In genomic region chr7:25483133-25483735, GRCm38 (mm10) we compare ENCODE assay signal across 18 mouse cellular contexts. TPM values are rescaled to one million over a fixed set of nuclear protein-coding genes. Genes with fewer than 3 reads are reported as not detected.
"Had no signal": no experiment of that assay in that cellular context is flagged by ENCODE, and none has a peak within 500 bp of the region (broad histone marks: within the 10 kb centered on the region; RNA-seq: fewer than 3 reads in every experiment).

No protein-coding gene starts in this region.

- H3K36me3 ChIP-seq: liver, embryonic 13.5 days; midbrain, embryonic 13.5 days; stomach, embryonic 15.5 days had no signal

- H3K4me1 ChIP-seq: liver, embryonic 13.5 days; midbrain, embryonic 13.5 days; stomach, embryonic 15.5 days had no signal

- H3K27me3 ChIP-seq: liver, embryonic 13.5 days; midbrain, embryonic 13.5 days; stomach, embryonic 15.5 days had no signal

- H3K9me3 ChIP-seq: liver, embryonic 13.5 days; midbrain, embryonic 13.5 days; stomach, embryonic 15.5 days had no signal

- H3K4me3 ChIP-seq: left cerebral cortex, adult 2 months; liver, embryonic 13.5 days; midbrain, embryonic 13.5 days; stomach, embryonic 15.5 days had no signal

- ATAC-seq: intestine, postnatal 0 days; midbrain, embryonic 13.5 days had no signal

- H3K4me2 ChIP-seq: liver, embryonic 13.5 days; midbrain, embryonic 13.5 days; stomach, embryonic 15.5 days had no signal

- DNase-seq: kidney, adult 2 months; layer of hippocampus, postnatal 36 days; liver, embryonic 13.5 days; right cerebral cortex, postnatal 4 days; thymus, postnatal 25 days had no signal

- H3K9ac ChIP-seq: liver, embryonic 13.5 days; midbrain, embryonic 13.5 days; stomach, embryonic 15.5 days had no signal

- H3K27ac ChIP-seq: kidney, postnatal 0 days; left cerebral cortex, adult 2 months; liver, embryonic 13.5 days; macrophage; midbrain, embryonic 13.5 days; stomach, embryonic 15.5 days had no signal

RNA-seq across cellular contexts. Expression of gene Ceacam2, which starts 56.4 kb away (rescaled TPM):
- polyA plus RNA-seq: intestine, embryonic 14.5 days; limb, embryonic 11.5 days; limb, embryonic 14.5 days; liver, embryonic 16.5 days; midbrain, embryonic 13.5 days; midbrain, postnatal 0 days; neural tube, embryonic 11.5 days; stomach, embryonic 15.5 days; thymus, postnatal 0 days had no signal
